Mouse (Mus musculus) thymus, postnatal 4 days (tissue): ENCODE data around the gene 0610012G03Rik.

ENCODE experiments used
- DNase-seq: peaks from one replicate; pipeline ENCODE4 v3.0.0; 2021

0610012G03Rik gene

GRCm38 (mm10) chr16:31932255-31932654 is 16.0 kb downstream of the 0610012G03Rik start:
- no peak for DNase-seq

DNA sequence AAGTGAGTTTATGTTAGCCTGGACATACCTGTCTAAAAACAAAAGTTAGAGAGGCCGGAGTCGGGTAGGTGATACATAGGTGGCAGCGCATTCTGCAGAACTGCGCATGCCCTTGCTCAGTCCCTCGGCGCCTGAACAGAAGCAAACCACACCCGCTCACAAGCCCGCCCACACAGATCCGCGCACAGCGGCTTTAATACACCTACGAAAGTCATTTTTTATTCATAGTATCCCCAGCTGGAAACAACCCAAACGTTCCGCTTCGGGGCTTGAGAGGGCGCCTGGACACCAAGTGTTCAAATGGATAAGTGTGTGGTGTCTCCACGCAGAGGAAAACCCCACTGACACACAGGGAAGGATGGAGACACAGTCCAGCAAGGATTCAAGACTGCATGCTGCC is 17.0 kb downstream of the 0610012G03Rik start:
- no peak for DNase-seq

DNA sequence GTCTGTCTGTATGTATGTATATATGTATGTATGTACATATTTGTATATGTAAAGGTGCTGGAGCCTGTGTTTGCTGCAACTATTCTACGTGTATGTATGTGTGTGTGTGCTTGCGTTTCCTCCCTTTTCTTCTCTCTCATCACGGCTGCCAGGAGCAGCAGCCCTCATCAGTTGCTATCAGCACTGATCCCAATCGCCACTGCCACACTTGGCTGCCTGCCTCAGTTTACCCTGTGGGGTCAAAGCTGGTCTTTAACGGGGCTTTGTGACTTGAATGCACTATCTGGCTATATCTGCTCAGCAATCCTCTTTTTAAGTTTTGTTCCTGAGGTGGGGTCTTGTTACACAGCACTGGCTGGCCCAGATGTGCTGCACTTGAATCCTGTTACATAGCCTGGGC is 20.9 kb downstream of the 0610012G03Rik start:
- DNase-seq = no peak

DNA sequence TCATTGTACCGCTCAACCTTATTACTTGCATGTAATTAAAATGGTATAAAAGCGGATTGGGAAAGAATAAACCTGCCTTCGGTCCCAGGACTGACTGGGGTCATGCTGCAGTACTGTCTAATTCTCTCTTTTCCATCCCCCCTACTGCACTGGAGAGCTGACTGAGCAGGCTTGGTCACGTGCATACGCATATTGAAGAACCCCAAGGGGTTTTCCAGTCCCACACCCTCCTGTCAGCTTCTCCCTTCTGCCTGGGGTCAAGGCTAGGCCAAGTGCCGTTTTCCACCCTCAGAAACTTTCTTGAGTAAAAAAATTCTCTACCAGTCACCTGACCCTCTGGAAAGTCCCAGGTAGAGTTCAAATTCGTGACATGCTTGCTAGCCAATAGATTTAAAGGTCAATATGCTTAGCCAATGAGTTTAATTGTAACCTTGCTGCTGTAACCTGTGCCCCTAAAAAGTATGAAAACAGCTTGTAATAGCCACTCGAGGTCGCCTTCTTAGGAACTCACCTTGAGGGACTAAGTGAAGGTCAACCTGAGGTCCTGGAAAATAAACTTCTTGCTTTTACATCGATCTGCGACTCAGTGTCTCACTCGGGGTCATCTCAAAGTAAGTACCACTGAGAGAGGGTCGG is 21.6 kb downstream of the 0610012G03Rik start:
- no peak for DNase-seq

- DNase-seq = no peak
Measured at GRCm38 (mm10) chr16:31926091-31926490, 22.2 kb downstream of the 0610012G03Rik start.

DNA sequence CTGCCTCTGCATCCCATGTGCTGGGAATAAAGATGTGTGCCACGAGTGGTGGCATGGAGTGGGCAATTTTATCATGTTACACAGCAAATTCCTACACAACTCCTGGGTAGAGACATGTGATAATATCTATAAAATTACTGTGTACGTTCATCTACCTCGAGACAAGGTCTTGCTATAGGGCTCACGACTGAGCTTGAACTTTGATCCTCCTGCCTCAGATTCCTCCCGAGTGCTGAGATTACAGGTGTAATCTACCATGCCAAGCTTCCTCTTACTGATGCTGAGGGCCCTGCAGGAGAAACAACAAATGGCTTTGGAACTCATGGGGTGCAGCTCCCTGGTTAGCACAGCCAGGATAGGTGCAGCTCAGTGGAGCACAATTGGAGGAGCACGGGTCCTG is 23.9 kb downstream of the 0610012G03Rik start:
- DNase-seq = no peak

DNA sequence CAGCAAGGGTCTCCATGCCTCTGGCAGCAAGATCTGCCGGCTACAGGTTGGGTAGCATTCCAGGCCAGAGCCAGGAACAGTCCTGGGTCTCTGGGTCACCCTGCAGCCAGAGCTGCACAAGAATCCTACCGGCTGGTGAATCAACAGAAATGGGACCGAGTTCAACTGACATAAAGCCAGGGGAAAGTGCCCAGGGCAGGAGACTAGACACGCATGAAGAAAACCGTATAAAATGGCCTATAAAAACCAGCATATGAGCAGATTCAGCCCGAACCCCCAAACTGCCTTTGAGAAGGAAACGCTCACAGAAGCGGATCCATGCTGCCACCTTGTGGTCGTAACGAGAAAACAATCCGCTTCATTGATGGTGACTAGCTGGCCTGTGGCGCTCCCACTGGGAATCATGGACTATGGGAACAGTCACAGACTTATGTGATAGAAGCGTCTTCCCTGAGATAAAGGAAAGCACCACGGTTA is 30.0 kb downstream of the 0610012G03Rik start:
- peak; percentile 74 for DNase-seq

DNA sequence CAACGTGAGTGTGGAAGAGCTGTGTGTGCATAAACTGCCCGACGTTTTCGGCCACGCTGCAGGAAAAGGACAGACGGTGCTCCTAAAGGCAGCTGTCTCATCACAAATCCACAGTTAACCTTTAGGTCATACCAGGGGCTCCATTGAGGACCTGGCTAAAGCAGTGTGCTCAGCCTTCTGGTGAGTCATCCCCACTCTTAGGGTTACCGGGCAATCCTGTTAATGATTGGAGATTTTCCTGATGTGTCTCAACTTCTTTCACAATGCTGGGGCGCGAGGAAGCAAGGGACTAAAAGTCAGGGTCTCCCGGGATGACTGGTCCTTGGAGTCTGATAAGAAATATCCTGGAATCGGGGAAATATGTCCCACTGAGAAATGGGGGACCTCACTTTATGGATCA is 30.5 kb downstream of the 0610012G03Rik start:
- DNase-seq = no peak

GRCm38 (mm10) chr16:31910281-31910847 is 37.9 kb downstream of the 0610012G03Rik start:
- DNase-seq = no peak

DNA sequence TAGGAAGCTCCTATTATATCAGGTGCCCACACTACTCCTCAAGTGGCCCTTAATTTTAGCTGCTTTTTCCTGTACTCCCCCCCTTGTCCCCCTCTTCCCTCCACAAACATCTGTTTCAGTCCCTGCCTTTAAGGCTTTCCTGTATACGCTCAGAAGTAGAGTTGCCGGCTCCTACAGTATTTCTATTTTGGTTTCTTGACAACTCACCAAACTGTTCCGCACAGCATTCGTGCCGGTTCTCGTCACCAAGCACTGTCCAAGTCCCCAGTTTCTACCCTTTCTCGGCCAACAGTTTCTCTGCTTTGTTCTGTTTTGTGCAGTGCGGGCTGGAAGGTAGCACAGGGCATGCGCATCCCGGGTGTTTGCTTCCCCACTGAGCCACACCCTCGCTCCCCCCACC is 39.3 kb downstream of the 0610012G03Rik start:
- no peak for DNase-seq

- peak; percentile 34 for DNase-seq
Measured at GRCm38 (mm10) chr16:31906896-31907295, 41.4 kb downstream of the 0610012G03Rik start.

GRCm38 (mm10) chr16:31905891-31906825 is 42.1 kb downstream of the 0610012G03Rik start:
- DNase-seq = no peak

GRCm38 (mm10) chr16:31905331-31905730 is 43.0 kb downstream of the 0610012G03Rik start:
- DNase-seq = peak; percentile 22

DNA sequence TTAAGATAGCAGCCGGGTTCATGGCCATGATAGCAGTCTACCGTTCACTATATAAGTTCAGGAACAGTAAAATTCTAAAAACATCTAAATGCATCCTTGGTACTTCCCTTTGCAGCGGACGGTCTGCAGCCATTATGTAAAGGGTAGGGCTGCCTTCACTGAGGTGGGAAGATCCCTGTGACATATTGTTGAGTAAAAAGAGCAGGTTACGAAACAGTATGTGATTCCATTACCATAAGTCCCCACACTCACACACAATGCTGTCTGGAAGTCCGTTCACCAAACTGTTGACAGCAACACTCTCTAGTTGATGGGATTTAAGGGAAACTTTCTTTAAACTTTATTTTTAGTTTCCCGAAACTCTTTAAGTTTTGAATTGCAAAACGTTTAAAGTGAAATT is 45.1 kb downstream of the 0610012G03Rik start:
- no peak for DNase-seq

DNA sequence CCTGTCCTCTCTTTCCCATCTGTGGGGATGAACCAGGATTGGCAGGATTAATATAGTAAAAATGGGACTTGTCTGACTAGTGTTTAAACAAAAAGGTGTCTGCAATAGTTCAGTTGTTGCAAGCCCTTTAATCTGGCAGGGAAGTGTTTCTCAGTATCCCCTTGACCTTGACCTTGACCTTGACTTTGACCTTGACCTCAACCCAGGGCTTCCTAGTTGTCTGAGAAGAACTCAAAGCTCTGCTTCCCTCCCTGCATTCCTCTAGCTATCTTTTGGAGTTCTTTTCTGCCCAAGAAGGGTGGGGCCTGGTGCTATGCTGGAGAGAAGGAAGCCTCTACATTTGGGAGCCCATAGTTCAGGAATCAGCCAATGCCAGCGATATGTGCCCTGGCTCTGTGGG is 46.4 kb downstream of the 0610012G03Rik start:
- no peak for DNase-seq

DNA sequence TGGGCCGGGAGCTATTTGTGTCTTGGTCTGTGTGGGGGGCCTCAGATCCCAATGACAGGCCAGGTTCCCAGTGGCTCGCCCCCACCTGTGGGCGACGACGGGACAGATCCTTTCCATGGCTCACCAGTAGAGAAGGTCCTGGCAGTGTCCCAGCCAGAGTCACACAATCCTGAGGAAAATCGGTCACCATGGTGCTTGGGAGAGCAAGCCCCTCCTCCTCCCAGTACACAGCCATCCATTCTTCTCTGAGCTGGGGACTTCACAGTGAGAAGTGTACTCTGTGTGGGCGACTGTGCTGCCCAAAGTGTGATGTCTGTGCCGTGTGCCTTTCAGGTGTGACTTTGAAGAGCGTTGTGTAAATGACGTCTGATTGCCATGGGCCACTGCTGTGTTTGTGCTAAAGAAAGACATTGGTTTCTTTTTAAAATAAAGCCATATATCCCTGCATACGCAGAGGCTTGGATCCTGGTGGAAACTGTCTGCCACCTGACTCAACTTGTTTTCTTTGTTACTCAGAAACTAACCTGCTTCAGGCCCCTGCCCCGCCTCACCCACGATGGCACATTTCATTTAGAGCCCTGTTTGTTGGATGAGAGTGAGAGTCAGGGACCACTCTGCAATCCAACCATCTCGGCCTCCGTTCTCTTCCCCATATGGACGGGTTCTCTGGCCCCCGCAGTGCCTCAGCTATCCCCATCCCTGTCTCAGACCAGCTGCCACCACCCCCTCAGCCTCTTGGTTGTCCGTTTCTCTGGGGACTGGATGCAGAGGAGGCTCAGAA is 49.6 kb downstream of the 0610012G03Rik start:
- no peak for DNase-seq
